Mouse (Mus musculus) urinary bladder, postnatal 4 days (tissue): ENCODE results near the gene Zfp219.

Experiments
- DNase-seq, 2 experiments: peaks; one replicate each; pipeline ENCODE4 v3.0.0; 2021 to 2022; ENCODE audit warnings: low spot score in 2 of 2

The Zfp219 gene

DNA sequence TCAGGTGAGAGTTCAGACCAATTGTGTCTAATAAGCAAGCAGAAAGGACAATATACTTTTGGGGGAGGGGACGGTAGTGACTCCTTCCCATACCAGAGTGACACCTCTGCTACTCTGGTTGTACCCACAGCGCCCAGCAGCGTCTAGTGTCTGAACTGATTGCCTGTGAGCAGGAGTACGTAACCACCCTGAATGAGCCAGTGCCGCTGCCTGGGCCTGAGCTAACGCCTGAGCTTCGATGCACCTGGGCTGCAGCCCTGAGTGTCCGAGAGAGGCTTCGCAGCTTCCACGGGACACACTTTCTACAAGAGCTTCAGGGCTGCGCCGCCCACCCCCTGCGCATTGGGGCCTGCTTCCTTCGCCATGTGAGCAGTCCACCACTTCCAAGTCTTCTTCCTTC is 23.1 kb downstream of the Zfp219 start:
- no peak for DNase-seq

- no peak for DNase-seq
Observed at GRCm38 (mm10) chr14:51996866-51997265, 23.7 kb downstream of the Zfp219 start.

DNA sequence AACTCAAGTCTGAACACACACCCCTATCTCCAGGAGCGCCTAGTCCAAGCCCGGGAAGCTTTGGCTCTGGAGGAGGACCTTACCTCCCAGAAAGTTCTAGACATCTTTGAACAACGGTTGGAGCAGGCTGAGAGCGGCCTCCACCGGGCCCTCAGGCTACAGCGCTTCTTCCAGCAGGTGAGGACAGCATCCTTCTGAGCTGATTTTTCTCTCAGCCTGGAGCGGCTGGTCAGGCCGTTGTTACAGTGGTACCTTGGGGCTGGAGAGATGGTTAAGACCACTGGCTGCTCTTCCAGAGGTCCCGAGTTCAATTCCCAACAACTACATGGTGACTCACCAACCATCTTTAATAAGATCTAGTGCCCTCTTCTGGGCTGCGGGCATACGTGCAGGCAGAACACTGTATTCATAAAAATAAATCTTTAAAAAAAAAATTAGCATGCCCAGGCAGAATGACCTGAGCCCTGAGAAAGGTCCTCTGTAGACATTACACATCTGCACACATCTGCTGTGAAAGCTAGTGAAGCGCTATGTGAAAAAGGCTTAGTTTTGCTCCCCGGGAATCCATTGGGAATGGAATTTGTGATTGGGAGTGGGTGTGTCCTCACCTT is 24.2 kb downstream of the Zfp219 start:
- no peak for DNase-seq

DNA sequence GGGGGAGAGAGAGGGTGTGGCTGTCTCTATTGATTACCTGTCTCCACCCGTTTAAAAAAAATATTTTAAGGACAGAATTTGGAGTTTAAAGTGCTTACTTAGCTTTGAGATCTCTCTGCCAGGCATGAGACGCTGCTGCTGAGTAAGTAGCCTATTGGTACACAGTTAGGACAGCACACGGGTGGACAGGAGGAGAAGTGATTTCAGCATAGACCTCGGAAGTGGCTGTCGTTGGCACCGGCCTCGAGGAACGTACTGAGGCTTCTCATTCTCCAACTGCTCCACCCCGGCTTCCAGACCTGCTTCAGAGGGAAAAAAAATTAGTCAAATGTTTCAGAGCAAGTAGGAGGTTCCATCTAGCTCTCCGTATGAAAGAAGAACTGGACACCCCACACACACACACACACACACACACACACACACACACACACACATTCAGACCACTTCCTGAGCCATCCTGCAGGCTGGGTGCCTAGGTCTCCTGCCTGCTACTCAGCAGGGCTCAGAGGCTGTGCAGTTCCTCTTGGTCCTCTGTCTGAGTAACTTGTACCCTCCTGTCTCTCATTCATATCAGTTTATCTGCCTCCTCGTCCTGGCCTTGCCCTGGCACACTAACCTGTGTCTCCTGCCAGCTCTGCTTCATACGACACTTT is 25.2 kb downstream of the Zfp219 start:
- DNase-seq, result no peak

DNA sequence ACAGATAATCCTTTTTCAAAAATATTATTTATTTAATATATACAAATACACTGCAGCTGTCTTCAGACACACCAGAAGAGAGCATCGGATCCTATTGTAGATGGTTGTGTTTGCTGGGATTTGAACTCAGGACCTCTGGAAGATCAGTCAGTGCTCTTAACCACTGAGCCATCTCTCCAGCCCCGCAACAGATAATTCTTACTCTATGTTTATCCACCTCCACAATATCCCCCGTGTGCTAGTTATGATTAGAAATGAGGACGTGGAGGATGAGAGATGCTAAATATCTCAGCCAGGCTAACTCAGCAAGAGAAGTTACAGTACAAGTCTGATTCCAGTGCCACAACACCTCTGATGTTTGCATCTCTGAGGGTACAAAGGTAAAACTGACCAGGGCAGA is 26.1 kb downstream of the Zfp219 start:
- no peak for DNase-seq

DNA sequence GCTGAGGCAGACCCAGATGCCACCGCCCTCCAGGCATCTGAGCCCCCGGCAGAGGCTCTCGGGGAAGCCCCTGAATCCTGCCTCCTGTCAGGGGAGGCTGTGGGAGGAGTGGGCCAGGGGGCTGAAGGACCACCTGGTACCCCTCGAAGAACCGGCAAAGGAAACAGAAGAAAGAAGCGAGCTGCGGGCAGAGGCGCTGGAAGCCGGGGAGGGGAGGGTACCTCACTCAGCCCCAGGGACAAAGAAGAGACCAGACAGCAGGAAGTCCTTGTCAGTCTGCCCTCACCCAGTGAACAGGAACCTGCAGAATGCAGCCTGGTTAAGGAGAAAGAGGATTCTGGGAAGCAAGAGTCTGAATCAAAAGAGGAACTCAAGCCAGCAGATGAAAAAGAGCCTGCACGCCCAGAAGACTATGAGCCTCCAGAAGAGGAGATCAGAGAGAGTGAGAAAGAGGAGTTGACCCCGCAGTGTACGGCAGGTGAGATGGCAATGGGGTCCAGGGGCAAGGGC is 31.0 kb downstream of the Zfp219 start:
- DNase-seq, result no peak

DNA sequence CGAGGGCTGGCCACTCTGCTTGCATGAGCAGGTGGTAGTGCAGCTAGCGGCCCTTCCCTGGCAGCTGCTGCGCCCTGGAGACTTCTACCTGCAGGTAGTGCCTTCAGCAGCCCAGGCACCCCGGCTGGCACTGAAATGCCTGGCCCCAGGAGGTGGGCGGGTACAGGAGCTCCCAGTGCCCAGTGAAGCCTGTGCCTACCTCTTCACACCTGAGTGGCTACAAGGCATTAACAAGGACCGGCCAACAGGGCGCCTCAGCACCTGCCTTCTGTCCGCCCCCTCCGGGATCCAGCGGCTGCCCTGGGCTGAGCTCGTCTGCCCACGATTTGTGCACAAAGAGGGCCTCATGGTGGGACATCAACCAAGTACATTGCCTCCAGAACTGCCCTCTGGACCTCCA is 31.8 kb downstream of the Zfp219 start:
- DNase-seq, result no peak

DNA sequence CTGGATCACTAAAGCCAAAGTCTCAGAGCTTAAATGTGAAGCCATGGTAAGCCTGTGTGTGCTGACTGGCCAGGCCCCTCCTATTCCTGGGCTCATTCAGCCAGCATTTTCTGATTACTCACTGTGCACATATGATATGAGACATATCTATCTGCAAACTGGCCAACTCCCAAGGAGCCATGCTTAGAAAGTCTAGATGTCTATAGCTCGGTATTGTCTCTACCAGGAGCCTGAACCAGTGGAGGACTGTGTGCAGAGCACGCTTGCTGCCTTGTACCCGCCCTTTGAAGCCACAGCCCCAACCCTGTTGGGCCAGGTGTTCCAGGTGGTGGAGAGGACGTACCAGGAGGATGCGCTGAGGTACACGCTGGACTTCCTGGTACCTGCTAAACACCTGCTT is 33.4 kb downstream of the Zfp219 start:
- DNase-seq, result no peak

DNA sequence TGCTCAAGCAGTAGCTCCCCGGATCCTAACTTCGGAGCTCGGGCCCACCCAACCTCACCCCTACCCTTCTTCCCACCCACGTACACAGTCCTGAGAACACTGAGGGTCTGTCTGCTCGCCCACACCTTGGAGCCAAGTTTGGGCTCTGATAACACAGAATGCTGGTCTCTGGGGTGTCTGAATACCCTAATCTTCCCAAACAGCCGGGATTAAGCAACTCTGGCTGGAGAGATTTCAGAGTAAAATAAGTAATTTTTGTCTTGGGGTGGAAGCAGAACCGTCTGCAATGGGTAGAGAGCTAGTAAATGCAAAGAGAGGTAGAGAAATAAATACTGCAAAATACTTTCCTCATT is 34.4 kb downstream of the Zfp219 start:
- no peak for DNase-seq

- peak; percentile 87 for DNase-seq
Observed at GRCm38 (mm10) chr14:51985301-51986152, 35.0 kb downstream of the Zfp219 start.

DNA sequence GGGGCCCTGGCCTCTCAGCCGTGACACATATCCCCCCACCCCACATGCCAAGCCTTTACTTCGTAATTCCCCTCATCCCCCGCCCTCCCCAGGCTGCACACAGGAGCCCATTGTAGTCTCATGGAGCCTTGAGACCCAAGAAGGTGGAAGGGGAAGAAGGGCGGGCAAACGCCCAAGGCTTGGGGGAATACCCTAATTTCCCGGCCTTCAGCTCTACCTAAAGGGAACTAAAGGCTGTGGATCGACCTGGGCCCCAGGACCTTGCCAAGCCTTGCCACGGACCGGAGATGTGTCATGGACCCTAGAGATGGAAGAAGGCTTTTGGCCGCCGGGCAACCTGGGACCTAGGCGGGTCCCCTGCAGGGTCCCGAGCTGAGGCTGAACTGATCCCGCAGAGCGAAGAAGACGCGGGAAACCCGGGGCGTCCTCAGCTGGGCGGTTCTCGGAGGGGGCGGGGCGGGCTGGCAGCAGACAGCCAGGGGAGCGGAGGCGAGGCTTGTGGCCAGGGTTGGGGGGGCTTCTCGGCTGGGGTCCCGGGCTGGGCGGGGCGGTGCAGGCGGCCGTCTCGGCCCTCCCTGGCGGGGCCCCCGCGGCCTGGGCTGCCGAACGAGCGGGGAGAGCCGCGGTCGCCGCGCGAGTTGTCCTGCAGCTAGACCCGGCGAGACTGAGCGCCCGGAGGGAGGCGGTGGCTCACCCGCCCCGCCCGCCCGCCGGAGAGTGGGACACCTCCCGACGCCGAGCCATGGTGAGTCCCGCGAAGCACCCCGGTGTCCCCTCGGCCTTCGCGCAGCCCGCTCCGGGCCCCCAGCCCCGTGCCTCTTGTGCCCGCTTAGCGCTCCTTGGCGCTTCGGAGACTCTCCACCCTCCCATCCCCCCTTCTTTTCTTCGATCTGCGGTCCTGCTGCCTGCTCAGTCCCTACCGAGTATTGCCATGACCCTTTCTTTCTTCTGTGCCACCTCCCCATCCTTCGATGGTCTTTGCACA is 36.0 kb downstream of the Zfp219 start, which contains the start of gene Arhgef40:
TSS of gene Arhgef40 (plus strand) at position 473 of the 985 bp plus-strand sequence.
- DNase-seq, result peak; percentile 81 to 87

DNA sequence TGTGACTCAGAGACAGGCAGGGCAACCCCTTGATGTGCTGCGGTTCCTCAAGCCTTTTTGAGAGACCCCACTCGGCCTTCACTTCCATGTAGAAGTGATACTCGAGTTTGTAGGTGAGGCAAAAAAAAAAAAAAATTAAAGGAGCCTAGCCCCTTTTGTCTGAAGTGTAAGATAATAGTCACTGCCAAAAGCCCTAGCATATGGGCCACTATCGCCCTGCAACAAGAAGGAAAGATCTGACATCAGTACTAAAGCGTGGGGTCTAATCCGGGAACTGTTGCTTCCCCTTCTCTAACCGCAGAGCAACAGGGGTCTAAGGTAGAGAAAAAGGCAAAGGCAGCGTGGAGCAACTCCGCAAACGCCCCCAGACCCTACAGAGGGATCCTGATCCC is 36.7 kb downstream of the Zfp219 start:
- DNase-seq, result no peak

- no peak for DNase-seq
Observed at GRCm38 (mm10) chr14:51983251-51983650, 37.3 kb downstream of the Zfp219 start.

DNA sequence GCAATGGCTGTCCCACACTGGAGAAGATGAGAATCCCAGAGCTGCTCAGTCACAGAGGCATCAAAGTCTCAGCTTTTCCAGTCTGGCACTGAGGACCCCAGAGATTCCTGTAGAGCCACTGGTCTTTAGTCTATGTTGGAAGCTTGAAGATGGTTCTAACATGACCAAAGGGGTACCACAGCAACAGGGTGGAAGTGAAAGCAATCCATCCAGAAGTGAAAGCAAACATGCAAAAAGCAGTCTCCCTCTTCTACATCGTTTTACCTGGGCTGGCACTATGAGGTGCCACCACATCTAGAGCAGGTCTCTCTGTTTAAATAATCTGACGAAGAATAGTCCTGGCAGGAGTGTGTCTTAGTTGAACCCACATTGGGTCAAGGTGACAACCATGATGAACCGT is 41.3 kb downstream of the Zfp219 start:
- no peak for DNase-seq

DNA sequence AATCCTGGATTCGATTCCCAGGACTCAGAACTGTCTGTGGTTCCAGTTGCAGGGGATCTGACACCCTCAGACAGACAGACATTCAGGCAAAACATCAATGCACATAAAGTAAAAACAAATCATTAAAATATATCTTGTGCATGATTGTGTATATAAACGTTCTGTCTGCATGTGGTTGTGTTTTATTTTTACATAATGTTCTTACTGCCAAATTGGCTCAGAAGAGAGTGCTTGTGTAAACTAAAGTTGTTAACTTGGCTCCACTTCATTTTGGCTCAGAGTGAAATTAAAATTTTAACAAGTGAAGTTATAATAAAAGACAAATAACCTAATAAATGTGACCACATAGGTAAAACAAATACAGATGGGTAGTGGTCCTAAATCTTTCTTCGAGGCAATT is 53.1 kb downstream of the Zfp219 start:
- DNase-seq, result no peak

DNA sequence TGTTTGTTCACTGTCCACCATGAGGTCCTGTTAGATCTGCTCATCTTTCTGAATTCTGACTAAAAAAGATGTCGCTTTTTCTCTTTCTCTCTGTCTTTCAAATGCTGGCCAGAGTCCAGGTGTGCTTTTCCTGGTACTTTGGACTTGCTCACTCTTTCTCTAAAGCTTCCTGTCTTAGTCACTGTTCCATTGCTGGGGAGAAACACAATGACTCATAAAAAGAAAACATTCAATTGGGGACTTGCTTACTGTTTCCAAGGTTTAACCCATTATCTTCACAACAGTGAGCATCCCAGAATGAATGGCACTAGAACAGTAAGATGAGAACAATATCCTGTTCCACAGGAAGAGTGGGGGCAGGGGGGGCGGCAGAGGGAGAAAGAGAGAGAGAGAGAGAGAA is 60.2 kb downstream of the Zfp219 start:
- DNase-seq, result no peak
